Mouse (Mus musculus) cerebellum, postnatal 10 days (tissue): Measurements from ENCODE around the gene 1700024G13Rik.
"Not testable (repeated sequence)": the region's sequence is repeated elsewhere in the genome, so short reads cannot be mapped to it uniquely, and the experiment has no call there.

ENCODE experiments used
- DNase-seq, 2 experiments: peaks; one replicate each; pipeline ENCODE4 v3.0.0; 2021; ENCODE audit warnings: mixed read lengths in 2 of 2

Gene 1700024G13Rik

GRCm38 (mm10) chr14:32388196-32388595 is at the start of gene 1700024G13Rik:
Gene 1700024G13Rik, minus strand, starts transcription at chr14:32388391.
- peak; percentile 43 to 60 for DNase-seq

- DNase-seq, result peak; percentile 41 to 43
These were observed 49.2 kb upstream of the 1700024G13Rik start for GRCm38 (mm10) chr14:32437352-32437793.

- no peak for DNase-seq
These were observed 40.9 kb upstream of the 1700024G13Rik start for GRCm38 (mm10) chr14:32429030-32429602.

- DNase-seq, result peak; percentile 69 to 78
These were observed 35.8 kb upstream of the 1700024G13Rik start for GRCm38 (mm10) chr14:32423946-32424345.

GRCm38 (mm10) chr14:32418747-32419146 is 30.6 kb upstream of the 1700024G13Rik start:
- DNase-seq, result no peak

- no peak for DNase-seq
These were observed 23.9 kb upstream of the 1700024G13Rik start for GRCm38 (mm10) chr14:32412075-32412474.

- no peak for DNase-seq
These were observed 21.9 kb upstream of the 1700024G13Rik start for GRCm38 (mm10) chr14:32410084-32410483.

- DNase-seq, result not testable (repeated sequence)
These were observed 17.2 kb upstream of the 1700024G13Rik start for GRCm38 (mm10) chr14:32405399-32405798.

GRCm38 (mm10) chr14:32381619-32382018 is 6.6 kb downstream of the 1700024G13Rik start:
- peak; percentile 64 to 66 for DNase-seq

GRCm38 (mm10) chr14:32381066-32381465 is 7.1 kb downstream of the 1700024G13Rik start:
- DNase-seq, result peak; percentile 44 to 54

GRCm38 (mm10) chr14:32380099-32380480 is 8.1 kb downstream of the 1700024G13Rik start:
- DNase-seq, result peak; percentile 10 to 37

GRCm38 (mm10) chr14:32379395-32380098 is 8.6 kb downstream of the 1700024G13Rik start:
- DNase-seq, result peak; percentile 20 to 25

- no peak for DNase-seq
These were observed 15.7 kb downstream of the 1700024G13Rik start for GRCm38 (mm10) chr14:32372510-32372909.

GRCm38 (mm10) chr14:32369756-32370155 is 18.4 kb downstream of the 1700024G13Rik start:
- peak; percentile 23 to 30 for DNase-seq

GRCm38 (mm10) chr14:32364359-32364758 is 23.8 kb downstream of the 1700024G13Rik start:
- DNase-seq, result no peak

- not testable (repeated sequence) for DNase-seq
These were observed 36.8 kb downstream of the 1700024G13Rik start for GRCm38 (mm10) chr14:32351181-32351920.

GRCm38 (mm10) chr14:32347307-32347706 is 40.9 kb downstream of the 1700024G13Rik start:
- DNase-seq, result no peak

GRCm38 (mm10) chr14:32344694-32345093 is 43.5 kb downstream of the 1700024G13Rik start:
- no peak for DNase-seq

- DNase-seq, result no peak
These were observed 44.0 kb downstream of the 1700024G13Rik start for GRCm38 (mm10) chr14:32344176-32344575.

- no peak for DNase-seq
These were observed 46.4 kb downstream of the 1700024G13Rik start for GRCm38 (mm10) chr14:32341823-32342222.

GRCm38 (mm10) chr14:32336547-32336946 is 51.6 kb downstream of the 1700024G13Rik start:
- peak; percentile 94 to 95 for DNase-seq

GRCm38 (mm10) chr14:32336021-32336420 is 52.2 kb downstream of the 1700024G13Rik start:
- peak; percentile 91 to 93 for DNase-seq
